Mouse (Mus musculus): Measurements from ENCODE around the gene Cdh18. TPM values are rescaled to one million over a fixed set of nuclear protein-coding genes. Genes with fewer than 3 reads are reported as not detected.
"Not testable (repeated sequence)": the region's sequence is repeated elsewhere in the genome, so short reads cannot be mapped to it uniquely, and the experiment has no call there.

Cdh18 gene
- polyA plus RNA-seq, 1 experiment from 2014 or later: 0.08 TPM

DNA sequence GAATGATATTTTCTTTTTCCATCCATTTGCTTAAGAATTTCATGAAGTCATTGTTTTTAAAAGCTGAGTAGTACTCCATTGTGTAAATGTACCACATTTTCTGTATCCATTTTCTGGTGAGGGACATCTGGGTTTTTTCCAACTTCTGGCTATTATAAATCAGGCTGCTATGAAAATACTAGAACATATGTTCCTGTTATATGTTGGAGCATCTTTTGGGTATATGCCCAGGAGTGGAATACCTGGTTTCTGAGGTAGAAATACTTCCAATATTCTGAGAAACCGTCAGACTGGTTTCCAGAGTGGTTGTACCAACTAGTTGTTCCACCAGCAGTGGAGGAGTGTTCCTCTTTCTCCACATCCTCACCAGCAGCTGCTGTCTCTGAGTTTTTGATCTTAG is 536.5 kb downstream of the Cdh18 start:
- 38% methylated on average over 1 of the region's 1 CpGs for WGBS (ENCODE audit: insufficient replicate concordance)

GRCm38 (mm10) chr15:23087535-23087934 is 538.7 kb downstream of the Cdh18 start:
- Histone ChIP-seq H3K27me3 (no peaks in the 10 kb centered on the region), H3K27ac (no peak overlapping the region), H3K4me3 (replicated peaks) (no peak overlapping the region), H3K9me3 (replicated peaks) (no peaks in the 10 kb centered on the region), H3K9ac (no peak overlapping the region), H3K4me1 (replicated peaks) (no peaks in the 10 kb centered on the region), H3K4me2 (no peak overlapping the region), H3K36me3 (no peaks in the 10 kb centered on the region)
- ATAC-seq (ENCODE audit: low read depth): no peak
- DNase-seq: no peak
- 56% methylated on average over 2 of the region's 2 CpGs for WGBS (ENCODE audit: insufficient replicate concordance)

More for the DNA sequence above, 536.5 kb downstream of the Cdh18 start:
- not testable (repeated sequence) for H3K27ac ChIP-seq; H3K27me3 ChIP-seq; DNase-seq; H3K36me3 ChIP-seq; ATAC-seq (ENCODE audit: low read depth); H3K4me2 ChIP-seq; H3K4me3 ChIP-seq (replicated peaks); H3K9ac ChIP-seq; H3K4me1 ChIP-seq (replicated peaks); H3K9me3 ChIP-seq (replicated peaks)

GRCm38 (mm10) chr15:23096601-23097000 is 547.8 kb downstream of the Cdh18 start:
- Histone ChIP-seq H3K4me2 (no peak overlapping the region), H3K4me3 (replicated peaks) (no peak overlapping the region), H3K36me3 (no peaks in the 10 kb centered on the region), H3K4me1 (replicated peaks) (no peaks in the 10 kb centered on the region), H3K27me3 (no peaks in the 10 kb centered on the region), H3K9ac (no peak overlapping the region), H3K27ac (no peak overlapping the region), H3K9me3 (replicated peaks) (no peaks in the 10 kb centered on the region)
- WGBS (ENCODE audit: insufficient replicate concordance): 63% methylated on average over 5 of the region's 5 CpGs
- ATAC-seq (ENCODE audit: low read depth): no peak
- DNase-seq: no peak

DNA sequence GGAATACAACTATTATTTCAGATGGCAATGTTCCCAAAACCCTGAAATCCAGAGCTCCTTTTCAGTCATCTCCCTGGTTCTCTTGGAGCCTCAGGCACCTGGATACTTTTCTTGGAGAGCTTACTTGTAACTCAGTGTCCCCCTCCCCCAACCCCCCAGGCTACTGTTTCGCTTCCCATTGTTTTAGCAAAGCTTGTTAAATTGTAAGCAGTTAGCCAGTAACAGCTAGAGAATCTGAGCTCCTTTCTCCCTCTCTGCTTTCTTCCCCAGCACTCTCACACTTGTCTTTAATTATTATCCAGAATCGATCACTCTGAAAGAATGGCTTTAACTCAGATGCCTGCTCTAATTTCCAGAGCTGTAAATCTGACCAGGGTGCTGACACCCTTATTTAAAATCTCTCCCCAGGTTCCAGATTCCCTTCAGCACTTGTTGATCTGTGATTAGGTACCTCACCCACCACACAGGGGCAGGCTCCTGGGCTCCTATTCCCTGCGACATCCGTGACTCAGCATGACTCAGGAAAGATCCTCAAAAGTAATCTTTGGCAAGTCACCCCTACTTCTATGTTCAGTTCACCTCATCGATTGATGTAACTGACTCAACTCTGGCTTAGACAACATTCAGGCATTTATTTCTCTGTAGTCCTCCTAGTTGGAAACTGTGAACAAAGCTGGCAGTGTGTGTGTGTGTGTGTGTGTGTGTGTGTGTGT is 556.0 kb downstream of the Cdh18 start:
- H3K4me3 ChIP-seq (replicated peaks): no peak overlapping the region
- no peak overlapping the region for H3K9ac ChIP-seq
- 39% methylated on average over 5 of the region's 5 CpGs for WGBS (ENCODE audit: insufficient replicate concordance)
- H3K27me3 ChIP-seq: no peaks in the 10 kb centered on the region
- no peak overlapping the region for H3K4me2 ChIP-seq
- H3K4me1 ChIP-seq (replicated peaks): no peaks in the 10 kb centered on the region
- H3K9me3 ChIP-seq (replicated peaks): no peaks in the 10 kb centered on the region
- no peaks in the 10 kb centered on the region for H3K36me3 ChIP-seq
- ATAC-seq (ENCODE audit: low read depth): no peak
- DNase-seq: no peak
- no peak overlapping the region for H3K27ac ChIP-seq

- H3K27me3 ChIP-seq: no peaks in the 10 kb centered on the region
- no peak for ATAC-seq (ENCODE audit: low read depth)
- no peaks in the 10 kb centered on the region for H3K4me1 ChIP-seq (replicated peaks)
- no peak for DNase-seq
- H3K9me3 ChIP-seq (replicated peaks): no peaks in the 10 kb centered on the region
- H3K4me3 ChIP-seq (replicated peaks): no peak overlapping the region
- 62% methylated on average over 6 of the region's 6 CpGs for WGBS (ENCODE audit: insufficient replicate concordance)
- H3K36me3 ChIP-seq: no peaks in the 10 kb centered on the region
- H3K27ac ChIP-seq: no peak overlapping the region
- H3K4me2 ChIP-seq: no peak overlapping the region
- no peak overlapping the region for H3K9ac ChIP-seq
Measured at GRCm38 (mm10) chr15:23134950-23135715, 586.3 kb downstream of the Cdh18 start.

DNA sequence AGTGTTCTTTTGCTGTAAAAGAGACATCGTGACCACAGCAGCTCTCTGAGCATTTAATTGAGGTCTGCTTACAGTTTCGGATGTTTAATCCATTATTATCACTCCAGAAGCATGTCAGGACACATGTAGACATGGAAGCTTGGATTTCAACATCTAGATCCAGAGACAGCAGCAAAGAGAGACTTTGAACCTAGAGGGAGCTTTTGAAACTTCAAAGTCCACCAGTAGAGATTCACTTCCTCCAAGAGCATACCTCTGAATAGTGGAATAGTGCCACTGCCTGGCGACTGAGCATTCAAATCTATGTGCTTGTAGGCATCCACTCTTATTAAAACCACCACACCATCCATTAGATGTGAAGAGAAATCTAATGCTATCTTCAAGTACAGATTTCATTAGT is 588.1 kb downstream of the Cdh18 start:
- no peak for DNase-seq
- ATAC-seq (ENCODE audit: low read depth): no peak
- no peak overlapping the region for H3K4me2 ChIP-seq
- H3K27me3 ChIP-seq: no peaks in the 10 kb centered on the region
- H3K4me1 ChIP-seq (replicated peaks): no peaks in the 10 kb centered on the region
- WGBS (ENCODE audit: insufficient replicate concordance): 56% methylated on average over 3 of the region's 3 CpGs
- no peaks in the 10 kb centered on the region for H3K9me3 ChIP-seq (replicated peaks)
- no peaks in the 10 kb centered on the region for H3K36me3 ChIP-seq
- H3K4me3 ChIP-seq (replicated peaks): no peak overlapping the region
- H3K27ac ChIP-seq: no peak overlapping the region
- no peak overlapping the region for H3K9ac ChIP-seq

DNA sequence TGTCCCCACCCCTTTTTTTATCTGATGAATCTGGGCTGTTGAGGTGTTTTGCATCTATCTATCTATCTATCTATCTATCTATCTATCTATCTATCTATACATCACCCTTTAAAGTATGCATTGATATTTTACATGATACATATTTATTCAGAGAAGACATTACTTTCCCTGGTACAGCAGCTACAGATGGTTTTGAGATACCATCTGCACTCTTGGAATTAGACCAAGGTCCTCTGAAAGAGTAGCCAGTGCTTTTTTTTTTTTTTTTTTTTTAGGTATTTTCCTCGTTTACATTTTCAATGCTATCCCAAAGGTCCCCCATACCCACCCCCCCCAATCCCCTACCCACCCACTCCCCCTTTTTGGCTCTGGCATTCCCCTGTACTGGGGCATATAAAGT is 594.1 kb downstream of the Cdh18 start:
- not testable (repeated sequence) for H3K27me3 ChIP-seq; H3K4me2 ChIP-seq; ATAC-seq (ENCODE audit: low read depth)

DNA sequence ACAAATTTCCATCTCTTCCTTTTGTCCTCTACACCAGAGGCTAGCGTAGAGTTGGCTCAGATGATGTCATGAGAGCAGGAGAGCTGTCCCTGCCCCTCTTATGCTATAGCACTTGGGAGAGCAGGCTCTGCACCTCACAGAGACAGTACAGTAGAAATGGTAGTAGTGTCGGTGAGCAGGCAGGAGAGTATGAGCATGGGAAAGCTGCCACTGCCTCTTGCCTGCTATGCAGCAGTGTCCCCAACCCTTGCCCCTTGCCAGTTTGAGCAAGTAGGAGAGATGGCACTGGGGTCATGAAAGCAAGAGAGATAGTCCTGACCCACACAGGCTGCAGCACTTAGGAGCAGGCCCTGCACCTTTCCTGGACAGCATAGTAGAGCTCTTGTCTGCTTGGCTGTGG is 607.1 kb downstream of the Cdh18 start:
- Histone ChIP-seq H3K27me3 (no peaks in the 10 kb centered on the region), H3K9ac (no peak overlapping the region), H3K9me3 (replicated peaks) (no peaks in the 10 kb centered on the region), H3K36me3 (no peaks in the 10 kb centered on the region), H3K27ac (no peak overlapping the region), H3K4me2 (no peak overlapping the region), H3K4me3 (replicated peaks) (no peak overlapping the region), H3K4me1 (replicated peaks) (no peaks in the 10 kb centered on the region)
- DNase-seq (no peak), ATAC-seq (ENCODE audit: low read depth) (no peak)
- WGBS (ENCODE audit: insufficient replicate concordance): 54% methylated on average over 2 of the region's 2 CpGs

More for the DNA sequence above, 594.1 kb downstream of the Cdh18 start:
- H3K9me3 ChIP-seq (replicated peaks); DNase-seq; H3K36me3 ChIP-seq; H3K9ac ChIP-seq; H3K4me1 ChIP-seq (replicated peaks); H3K4me3 ChIP-seq (replicated peaks); H3K27ac ChIP-seq: not testable (repeated sequence)
- 11% methylated on average over 1 of the region's 1 CpGs for WGBS (ENCODE audit: insufficient replicate concordance)

DNA sequence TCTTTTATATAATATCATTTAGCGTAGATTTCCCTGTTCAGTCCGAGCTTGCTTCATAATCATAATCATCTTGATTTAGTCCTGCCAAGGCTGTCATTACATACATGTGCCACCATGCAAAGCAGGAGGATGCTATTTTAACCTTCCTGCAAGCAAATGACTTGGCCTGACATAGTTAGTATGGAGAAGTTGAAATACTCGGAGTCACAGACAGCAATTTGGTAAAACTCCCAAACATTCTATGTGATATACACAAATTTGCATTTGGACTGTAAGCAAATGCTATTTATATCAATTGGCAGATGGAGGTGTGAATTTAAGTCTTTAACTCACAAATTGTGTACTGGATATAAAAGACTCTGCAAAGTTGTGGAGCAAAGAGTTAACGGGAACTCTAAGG is 616.0 kb downstream of the Cdh18 start:
- no peaks in the 10 kb centered on the region for H3K4me1 ChIP-seq (replicated peaks)
- H3K9me3 ChIP-seq (replicated peaks): no peaks in the 10 kb centered on the region
- no peak overlapping the region for H3K9ac ChIP-seq
- no peaks in the 10 kb centered on the region for H3K36me3 ChIP-seq
- DNase-seq (no peak), ATAC-seq (ENCODE audit: low read depth) (no peak)
- 71% methylated on average over 4 of the region's 4 CpGs for WGBS (ENCODE audit: insufficient replicate concordance)
- no peak overlapping the region for H3K27ac ChIP-seq
- H3K4me3 ChIP-seq (replicated peaks): no peak overlapping the region
- H3K4me2 ChIP-seq: no peak overlapping the region
- H3K27me3 ChIP-seq: no peaks in the 10 kb centered on the region

- Histone ChIP-seq H3K9me3 (replicated peaks) (no peaks in the 10 kb centered on the region), H3K27ac (no peak overlapping the region), H3K4me1 (replicated peaks) (no peaks in the 10 kb centered on the region), H3K9ac (no peak overlapping the region), H3K27me3 (no peaks in the 10 kb centered on the region), H3K4me3 (replicated peaks) (no peak overlapping the region), H3K36me3 (no peaks in the 10 kb centered on the region), H3K4me2 (no peak overlapping the region)
- DNase-seq (no peak), ATAC-seq (ENCODE audit: low read depth) (no peak)
- 59% methylated on average over 5 of the region's 5 CpGs for WGBS (ENCODE audit: insufficient replicate concordance)
Measured at GRCm38 (mm10) chr15:23174623-23175022, 625.8 kb downstream of the Cdh18 start.

GRCm38 (mm10) chr15:23212068-23212467 is 663.2 kb downstream of the Cdh18 start:
- DNase-seq (no peak), ATAC-seq (ENCODE audit: low read depth) (no peak)
- Histone ChIP-seq H3K27me3 (no peaks in the 10 kb centered on the region), H3K36me3 (no peaks in the 10 kb centered on the region), H3K9ac (no peak overlapping the region), H3K9me3 (replicated peaks) (no peaks in the 10 kb centered on the region), H3K4me2 (no peak overlapping the region), H3K4me1 (replicated peaks) (no peaks in the 10 kb centered on the region), H3K27ac (no peak overlapping the region), H3K4me3 (replicated peaks) (no peak overlapping the region)
- WGBS (ENCODE audit: insufficient replicate concordance): 67% methylated on average over 3 of the region's 3 CpGs

DNA sequence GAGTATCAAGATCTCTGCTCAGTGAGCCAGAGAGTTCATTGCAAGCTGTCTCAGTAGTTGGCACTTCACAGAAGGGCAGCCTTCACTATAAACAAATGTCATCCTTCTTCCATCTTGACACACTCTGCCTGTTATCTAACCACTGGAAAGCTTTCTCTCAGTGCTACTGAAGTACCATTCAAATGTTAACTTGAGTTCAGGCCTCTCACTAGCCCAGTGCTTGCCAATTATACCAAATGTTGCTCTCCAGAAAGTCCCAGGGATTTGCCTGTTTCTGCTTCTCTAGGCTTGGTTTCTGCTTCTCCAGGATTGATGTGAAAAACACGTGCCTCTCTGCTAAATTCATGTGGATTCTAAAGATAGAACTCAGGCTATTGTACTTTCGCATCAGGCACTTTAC is 681.8 kb downstream of the Cdh18 start:
- no peaks in the 10 kb centered on the region for H3K9me3 ChIP-seq (replicated peaks)
- no peak overlapping the region for H3K9ac ChIP-seq
- H3K4me3 ChIP-seq (replicated peaks): no peak overlapping the region
- DNase-seq (no peak), ATAC-seq (ENCODE audit: low read depth) (no peak)
- no peaks in the 10 kb centered on the region for H3K27me3 ChIP-seq
- H3K36me3 ChIP-seq: no peaks in the 10 kb centered on the region
- no peaks in the 10 kb centered on the region for H3K4me1 ChIP-seq (replicated peaks)
- H3K4me2 ChIP-seq: no peak overlapping the region
- WGBS (ENCODE audit: insufficient replicate concordance): 58% methylated on average over 2 of the region's 2 CpGs
- H3K27ac ChIP-seq: no peak overlapping the region
